Mouse (Mus musculus) CH12.LX (cell line): ENCODE data around the gene Snx32. TPM values are rescaled to one million over a fixed set of nuclear protein-coding genes. Genes with fewer than 3 reads are reported as not detected.

Source experiments
- DNase-seq: peaks from one replicate; pipeline ENCODE4 v3.0.0-alpha.2; 2013; ENCODE audit errors: extremely low read depth
- H3K27ac ChIP-seq: 2 replicates; pipeline ENCODE4 v1.5.1; 2012; ENCODE audit warnings: low read depth, mild to moderate bottlenecking, control low read depth, moderate library complexity; ENCODE audit not compliant: insufficient read depth
- H3K27me3 ChIP-seq: replicated peaks from 2 replicates; pipeline ENCODE3; 2012; ENCODE audit warnings: inconsistent platforms
- H3K36me3 ChIP-seq, 2 experiments: replicated peaks in 1 of 2; 2 replicates each; pipeline versions ENCODE3 to v1.6.1; 2012; ENCODE audit warnings: inconsistent platforms in 1 of 2, low read length in 1 of 2, mild to moderate bottlenecking in 1 of 2, mixed read lengths in 1 of 2, moderate library complexity in 1 of 2; ENCODE audit not compliant: control insufficient read depth in 1 of 2, insufficient read depth in 1 of 2
- H3K4me1 ChIP-seq, 2 experiments: 2 replicates each; pipeline ENCODE4 v1.6.1; 2012; ENCODE audit warnings: inconsistent platforms in 1 of 2, moderate library complexity in 1 of 2; ENCODE audit not compliant: insufficient read depth in 2 of 2, control insufficient read depth in 1 of 2
- H3K4me2 ChIP-seq: 2 replicates; pipeline ENCODE4 v1.6.1; 2012; ENCODE audit warnings: low read depth, mild to moderate bottlenecking, control low read depth; ENCODE audit not compliant: poor library complexity, insufficient read depth, severe bottlenecking
- H3K4me3 ChIP-seq, 3 experiments: fragments of 150-350 bp in 1 of 3; sonication (generic) in 1 of 3; replicated peaks in 1 of 3; 2 replicates each; pipeline versions ENCODE3 to v1.5.1; 2011 to 2012; ENCODE audit warnings: low read depth in 2 of 3, low read length in 2 of 3, mild to moderate bottlenecking in 2 of 3, moderate library complexity in 2 of 3, control low read depth in 1 of 3, improper control_type of control experiment in 1 of 3, inconsistent platforms in 1 of 3, mixed read lengths in 1 of 3; ENCODE audit not compliant: poor library complexity in 1 of 3
- H3K79me2 ChIP-seq: replicated peaks from 2 replicates; pipeline ENCODE4 v1.6.1; 2012; ENCODE audit warnings: mild to moderate bottlenecking, moderate library complexity; ENCODE audit not compliant: control insufficient read depth, poor library complexity, insufficient read depth, severe bottlenecking; ENCODE audit errors: extremely low read depth
- H3K9ac ChIP-seq: 2 replicates; pipeline ENCODE4 v1.6.1; 2012; ENCODE audit warnings: low read depth, mild to moderate bottlenecking, control low read depth, moderate library complexity; ENCODE audit not compliant: insufficient read depth
- H3K9me3 ChIP-seq: replicated peaks from 2 replicates; pipeline ENCODE3; 2012; ENCODE audit warnings: low read length, inconsistent platforms, mixed read lengths
- CHD1 ChIP-seq: IDR thresholded peaks from 2 replicates; pipeline ENCODE4 v1.6.1; 2012; ENCODE audit warnings: low read depth, low read length, improper control_type of control experiment, inconsistent platforms
- CTCF ChIP-seq, 2 experiments: IDR thresholded peaks in 1 of 2; conservative IDR thresholded peaks in 1 of 2; 2 replicates each; pipeline ENCODE4 v1.5.1; 2011 to 2012; ENCODE audit warnings: low read depth in 2 of 2, low read length in 2 of 2, improper control_type of control experiment in 1 of 2, inconsistent platforms in 1 of 2, mild to moderate bottlenecking in 1 of 2, moderate library complexity in 1 of 2
- ELF1 ChIP-seq: IDR thresholded peaks from 2 replicates; pipeline ENCODE4 v1.6.1; 2014; ENCODE audit warnings: low read depth, mild to moderate bottlenecking, inconsistent platforms, low read length, improper control_type of control experiment
- EP300 ChIP-seq: IDR thresholded peaks from 2 replicates; pipeline ENCODE4 v1.6.1; 2011; ENCODE audit warnings: low read length, improper control_type of control experiment
- ETS1 ChIP-seq: conservative IDR thresholded peaks from 2 replicates; pipeline ENCODE4 v1.6.1; 2012; ENCODE audit warnings: low read depth, mild to moderate bottlenecking, inconsistent platforms, low read length, improper control_type of control experiment, moderate library complexity
- HCFC1 ChIP-seq: IDR thresholded peaks from 2 replicates; pipeline ENCODE4 v1.6.1; 2012; ENCODE audit warnings: low read depth, mild to moderate bottlenecking, inconsistent platforms, low read length, improper control_type of control experiment
- IRF4 ChIP-seq: IDR thresholded peaks from 2 replicates; pipeline ENCODE4 v1.6.1; 2014; ENCODE audit warnings: low read depth, mild to moderate bottlenecking, inconsistent platforms, low read length, improper control_type of control experiment
- MAFK ChIP-seq: IDR thresholded peaks from 2 replicates; pipeline ENCODE4 v1.6.1; 2011; ENCODE audit warnings: low read length, improper control_type of control experiment; ENCODE audit not compliant: insufficient replicate concordance
- MAZ ChIP-seq: IDR thresholded peaks from 2 replicates; pipeline ENCODE4 v1.6.1; 2012; ENCODE audit warnings: low read depth, mild to moderate bottlenecking, inconsistent platforms, low read length, improper control_type of control experiment, moderate library complexity
- MEF2A ChIP-seq: IDR thresholded peaks from 2 replicates; pipeline ENCODE4 v1.6.1; 2014; ENCODE audit warnings: low read depth, mild to moderate bottlenecking, inconsistent platforms, low read length, improper control_type of control experiment, borderline replicate concordance
- MXI1 ChIP-seq: IDR thresholded peaks from 2 replicates; pipeline ENCODE4 v1.6.1; 2011; ENCODE audit warnings: mild to moderate bottlenecking, low read depth, low read length, improper control_type of control experiment
- MYC ChIP-seq: IDR thresholded peaks from 2 replicates; pipeline ENCODE4 v1.6.1; 2011; ENCODE audit warnings: low read depth, mild to moderate bottlenecking, improper control_type of control experiment, low read length
- NRF1 ChIP-seq: IDR thresholded peaks from 2 replicates; pipeline ENCODE4 v1.6.1; 2014; ENCODE audit warnings: low read depth, mild to moderate bottlenecking, inconsistent platforms, low read length, improper control_type of control experiment, moderate library complexity
- RAD21 ChIP-seq: IDR thresholded peaks from 2 replicates; pipeline ENCODE4 v1.6.1; 2011; ENCODE audit warnings: low read depth, mild to moderate bottlenecking, low read length, improper control_type of control experiment, moderate library complexity
- RCOR1 ChIP-seq: conservative IDR thresholded peaks from 2 replicates; pipeline ENCODE4 v1.6.1; 2012; ENCODE audit warnings: low read depth, mild to moderate bottlenecking, inconsistent platforms, low read length, improper control_type of control experiment
- SIN3A ChIP-seq: IDR thresholded peaks from 2 replicates; pipeline ENCODE4 v1.6.1; 2012; ENCODE audit warnings: low read length, improper control_type of control experiment, inconsistent platforms
- SMC3 ChIP-seq: IDR thresholded peaks from 2 replicates; pipeline ENCODE4 v1.6.1; 2011; ENCODE audit warnings: low read depth, low read length, improper control_type of control experiment
- TBP ChIP-seq: conservative IDR thresholded peaks from 2 replicates; pipeline ENCODE4 v1.6.1; 2011; ENCODE audit warnings: low read depth, low read length, improper control_type of control experiment
- UBTF ChIP-seq: IDR thresholded peaks from 2 replicates; pipeline ENCODE4 v1.6.1; 2012; ENCODE audit warnings: low read depth, mild to moderate bottlenecking, inconsistent platforms, low read length, improper control_type of control experiment, moderate library complexity
- USF1 ChIP-seq: IDR thresholded peaks from 2 replicates; pipeline ENCODE4 v1.6.1; 2014; ENCODE audit warnings: low read depth, mild to moderate bottlenecking, inconsistent platforms, low read length, improper control_type of control experiment
- USF2 ChIP-seq: conservative IDR thresholded peaks from 2 replicates; pipeline ENCODE4 v1.6.1; 2011; ENCODE audit warnings: low read depth, low read length, improper control_type of control experiment
- ZC3H11A ChIP-seq: IDR thresholded peaks from 2 replicates; pipeline ENCODE4 v1.6.1; 2012; ENCODE audit warnings: low read depth, mild to moderate bottlenecking, inconsistent platforms, low read length, improper control_type of control experiment
- ZKSCAN1 ChIP-seq: IDR thresholded peaks from 2 replicates; pipeline ENCODE4 v1.6.1; 2012; ENCODE audit warnings: low read depth, inconsistent platforms, low read length, improper control_type of control experiment, borderline replicate concordance
- ZNF384 ChIP-seq: IDR thresholded peaks from 2 replicates; pipeline ENCODE4 v1.6.1; 2012; ENCODE audit warnings: low read depth, low read length, improper control_type of control experiment, inconsistent platforms
- dilution Hi-C: fragments of 300-500 bp; cut with MboI; formaldehyde crosslinking; loops from 2 replicates; pipeline ENCODE4 v1.14.3; 2020; ENCODE audit warnings: low sequenced_read_pairs; ENCODE audit not compliant: extremely low pct_unique_long_range_greater_than_20kb, extremely low pct_ligation_motif_present
- in situ Hi-C: fragments of 300-500 bp; cut with MboI; formaldehyde crosslinking; loops from 3 replicates; pipeline ENCODE4 v1.14.3; 2019; ENCODE audit warnings: low sequenced_read_pairs, low pct_ligation_motif_present, low pct_unique_long_range_greater_than_20kb, mixed read lengths
- polyA plus RNA-seq: library from polyadenylated mRNA; unstranded; fragments of >175 nt; gene quantifications from 2 replicates; pipeline ENCODE4 v1.2.1, GENCODE M21; 2012; ENCODE audit warnings: low read depth; ENCODE audit not compliant: insufficient read length
- total RNA-seq, 2 experiments: library from RNA; depleted of rRNA; stranded (reverse); fragments of 300-350 nt in 1 of 2; fragments of >200 nt in 1 of 2; gene quantifications; 2 replicates each; pipeline ENCODE4 v1.2.3; 2012 to 2014

Snx32 gene
- total and polyA plus RNA-seq, 3 experiments = 0.75 to 2.7 (median 2.4) TPM

DNA sequence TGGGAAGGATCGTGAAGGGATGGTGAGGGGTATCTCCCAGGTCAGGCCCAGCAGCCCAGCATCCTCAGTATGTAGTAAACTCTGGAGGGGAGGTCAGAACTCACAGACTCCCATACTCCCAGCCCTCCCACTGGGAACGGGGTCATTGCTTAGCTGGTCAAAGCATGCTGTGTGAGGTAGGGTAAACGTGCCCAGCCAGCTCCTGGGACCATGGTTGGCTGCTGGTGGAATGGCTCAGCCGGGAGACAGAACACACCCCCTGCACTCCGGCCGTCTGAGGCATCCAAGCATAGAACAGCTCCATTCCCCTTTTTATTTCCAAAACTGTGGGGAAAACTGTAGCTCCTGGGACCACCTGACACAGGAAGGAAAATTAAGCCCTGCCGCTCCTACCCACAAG lies 47.8 kb upstream of the Snx32 start:
- dilution Hi-C loops = no loop called here
- Histone ChIP-seq H3K4me1 (no peaks in the 10 kb centered on the region; a peak in 1 of 4 replicates), H3K36me3 (no peaks in the 10 kb centered on the region), H3K4me2 (no peak overlapping the region), H3K79me2 (no peaks in the 10 kb centered on the region), H3K9ac (no peak overlapping the region), H3K9me3 (peaks cover 18% of the 10 kb centered on the region), H3K27ac (no peak overlapping the region), H3K27me3 (peaks cover 79% of the 10 kb centered on the region), H3K4me3 (no peak overlapping the region)
- no peak for DNase-seq
- no peak for TF ChIP-seq CTCF (conservative IDR thresholded peaks at IDR 0.05 in 1 of 2, IDR thresholded peaks at IDR 0.05 in 1 of 2; ENCODE audit: low read depth in 2 of 2, low read length in 2 of 2)
- no peak for TF ChIP-seq IRF4
- no peak for TF ChIP-seq MAFK
- TF ChIP-seq MEF2A = no peak
- TF ChIP-seq TBP = no peak
- TF ChIP-seq RCOR1 = no peak
- no peak for TF ChIP-seq ELF1
- no peak for TF ChIP-seq MYC
- no peak for TF ChIP-seq UBTF
- no peak for TF ChIP-seq USF1
- TF ChIP-seq ETS1 = no peak
- TF ChIP-seq MXI1 = no peak
- TF ChIP-seq HCFC1 = no peak
- TF ChIP-seq USF2 = no peak
- TF ChIP-seq NRF1 = no peak
- TF ChIP-seq ZKSCAN1 = no peak
- no peak for TF ChIP-seq EP300
- TF ChIP-seq SIN3A = no peak
- no peak for TF ChIP-seq MAZ
- in situ Hi-C loops = no loop called here

DNA sequence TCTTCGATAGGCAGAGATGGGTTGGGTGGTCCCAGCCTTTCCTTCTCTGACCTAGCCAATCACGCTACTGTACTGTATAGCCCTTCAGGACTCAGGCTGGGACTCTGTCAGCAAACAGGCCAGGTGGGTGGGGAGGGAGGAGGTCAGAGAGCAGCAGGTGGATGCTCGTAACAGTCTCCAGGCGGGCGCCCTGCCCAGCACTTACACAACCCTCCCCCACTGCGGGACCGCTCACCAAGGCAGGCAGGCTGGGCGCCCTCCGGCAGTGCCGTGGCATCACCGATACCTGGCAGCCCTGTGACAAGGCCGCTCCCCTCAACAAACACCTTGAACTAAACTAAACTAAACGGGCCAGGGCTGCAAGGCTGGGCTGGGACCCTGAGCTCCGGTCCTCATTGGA lies 43.9 kb upstream of the Snx32 start:
- peaks cover 0 to 7% of the 10 kb centered on the region in 2 experiments; a peak in 2 of 4 replicates for H3K4me1 ChIP-seq
- no peak overlapping the region for H3K4me2 ChIP-seq
- H3K9ac ChIP-seq = no peak overlapping the region
- no peaks in the 10 kb centered on the region for H3K79me2 ChIP-seq
- in situ Hi-C loops (no loop called here), dilution Hi-C loops (no loop called here)
- no peaks in the 10 kb centered on the region for H3K9me3 ChIP-seq
- H3K27me3 ChIP-seq = peaks cover 68% of the 10 kb centered on the region
- no peak for DNase-seq
- TF ChIP-seq ETS1 (no peak), IRF4 (no peak), MYC (no peak), CHD1 (no peak), HCFC1 (no peak), ZC3H11A (no peak), MXI1 (no peak), MAFK (no peak), USF1 (no peak), ZNF384 (no peak), SMC3 (no peak), RAD21 (no peak), CTCF (conservative IDR thresholded peaks at IDR 0.05 in 1 of 2, IDR thresholded peaks at IDR 0.05 in 1 of 2; ENCODE audit: low read depth in 2 of 2, low read length in 2 of 2) (no peak), ZKSCAN1 (no peak), MEF2A (no peak), MAZ (no peak)
- H3K36me3 ChIP-seq = no peaks in the 10 kb centered on the region
- no peak overlapping the region for H3K4me3 ChIP-seq
- H3K27ac ChIP-seq = no peak overlapping the region
